Mouse (Mus musculus) kidney, adult 2 months (tissue): ENCODE measurements around the gene Slc2a5.

Source experiments
- CTCF ChIP-seq: fragments of 200-500 bp; conservative IDR thresholded peaks from 2 replicates; pipeline ENCODE4 v1.5.1; 2011; ENCODE audit warnings: low read depth, mild to moderate bottlenecking, control low read depth, low read length, moderate library complexity, mixed read lengths; ENCODE audit not compliant: insufficient read depth, insufficient read length
- POLR2A ChIP-seq: fragments of 200-500 bp; IDR thresholded peaks from one replicate; pipeline ENCODE4 v1.6.1; 2011; ENCODE audit warnings: low read depth, low read length, control low read depth

DNA sequence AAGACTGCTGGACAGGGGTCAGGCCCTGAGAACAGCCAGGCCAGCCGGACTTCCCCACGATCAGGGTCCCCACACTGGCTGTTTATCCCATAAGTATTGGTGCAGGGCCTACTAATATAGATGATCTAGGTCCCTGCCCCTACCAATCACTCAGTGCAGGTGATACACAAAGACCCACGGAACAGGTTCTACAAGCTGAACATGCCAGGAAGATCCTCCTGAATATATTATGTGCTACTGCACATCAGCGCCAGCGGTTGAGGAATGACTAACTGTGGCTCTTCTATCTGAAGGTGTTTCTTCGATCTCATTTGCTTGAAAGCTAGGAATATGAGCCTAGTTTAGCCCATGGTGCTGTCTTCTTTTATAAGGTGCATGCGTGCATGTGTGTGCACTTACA lies 43.7 kb upstream of the Slc2a5 start:
- TF ChIP-seq CTCF (no peak), POLR2A (no peak)
